Mouse (Mus musculus) midbrain, postnatal 0 days (tissue): ENCODE data around the gene Slc46a2. TPM values are rescaled to one million over a fixed set of nuclear protein-coding genes. Genes with fewer than 3 reads are reported as not detected.
A peak's percentile ranks its signal among the peaks of the same experiment; 100 is the strongest.

Experiments used
- ATAC-seq: fragments of 200-750 bp; cut with Nextera tagmentation; 2 replicates; pipeline ENCODE4 v1.8.0; 2017; ENCODE audit warnings: moderate number of reproducible peaks, mild to moderate bottlenecking, moderate TSS enrichment, moderate library complexity; ENCODE audit not compliant: low FRiP score
- DNase-seq: peaks from one replicate; pipeline ENCODE4 v3.0.0-alpha.2; 2015; ENCODE audit warnings: low spot score
- H3K27ac ChIP-seq: fragments of 300-500 bp; sonication (generic); 2 replicates; pipeline ENCODE4 v1.5.1; 2014; ENCODE audit warnings: low read depth, mild to moderate bottlenecking, low read length, mixed read lengths
- H3K27me3 ChIP-seq: fragments of 300-500 bp; sonication (generic); 2 replicates; pipeline ENCODE4 v1.6.1; 2014; ENCODE audit warnings: low read length, control low read depth, mixed read lengths; ENCODE audit not compliant: insufficient read depth
- H3K36me3 ChIP-seq: fragments of 300-500 bp; sonication (generic); 2 replicates; pipeline ENCODE4 v1.6.1; 2014; ENCODE audit warnings: low read length, control low read depth, mixed read lengths; ENCODE audit not compliant: insufficient read depth
- H3K4me1 ChIP-seq: fragments of 300-500 bp; sonication (generic); 2 replicates; pipeline ENCODE4 v1.6.1; 2014; ENCODE audit warnings: mild to moderate bottlenecking, control low read depth, antibody characterized with exemption, low read length, mixed read lengths; ENCODE audit not compliant: insufficient read depth
- H3K4me2 ChIP-seq: fragments of 300-500 bp; sonication (generic); 2 replicates; pipeline ENCODE4 v1.6.1; 2014; ENCODE audit warnings: low read depth, mild to moderate bottlenecking, low read length, mixed read lengths; ENCODE audit not compliant: poor library complexity, severe bottlenecking
- H3K4me3 ChIP-seq: fragments of 300-500 bp; sonication (generic); 2 replicates; pipeline ENCODE4 v1.5.1; 2014; ENCODE audit warnings: low read depth, mild to moderate bottlenecking, low read length, moderate library complexity
- H3K9ac ChIP-seq: fragments of 300-500 bp; sonication (generic); replicated peaks from 2 replicates; pipeline ENCODE4 v1.6.1; 2014; ENCODE audit warnings: mild to moderate bottlenecking, low read length, moderate library complexity, mixed read lengths; ENCODE audit not compliant: poor library complexity, severe bottlenecking
- H3K9me3 ChIP-seq: fragments of 300-500 bp; sonication (generic); 2 replicates; pipeline ENCODE4 v1.6.1; 2016; ENCODE audit warnings: low read length, control low read depth
- CTCF ChIP-seq: IDR thresholded peaks from 2 replicates; pipeline ENCODE4 v1.5.1; 2016; ENCODE audit warnings: antibody characterized with exemption, mild to moderate bottlenecking
- WGBS: fragments of 180-500 bp; shearing (Covaris S2); extraction: QIAGEN DNeasy Blood & Tissue Kit; methylation state at CpG from one replicate; pipeline ENCODE4 v1.1.7; 2014; 5-methylcytosine and 5-hydroxymethylcytosine counted together
- polyA plus RNA-seq: library from polyadenylated mRNA; unstranded; fragments of >200 nt; fragmentation: Nextera tagmentation; extraction: Ambion mirVana; gene quantifications from 2 replicates; pipeline ENCODE4 v1.2.1, GENCODE M21; 2015
- total RNA-seq: library from RNA; depleted of rRNA; stranded (reverse); fragments of >200 nt; gene quantifications from 2 replicates; pipeline ENCODE4 v1.2.3, GENCODE M21; 2014

Gene Slc46a2
- total and polyA plus RNA-seq, 2 experiments from 2014 or later, result 0.05 to 0.16 TPM

DNA sequence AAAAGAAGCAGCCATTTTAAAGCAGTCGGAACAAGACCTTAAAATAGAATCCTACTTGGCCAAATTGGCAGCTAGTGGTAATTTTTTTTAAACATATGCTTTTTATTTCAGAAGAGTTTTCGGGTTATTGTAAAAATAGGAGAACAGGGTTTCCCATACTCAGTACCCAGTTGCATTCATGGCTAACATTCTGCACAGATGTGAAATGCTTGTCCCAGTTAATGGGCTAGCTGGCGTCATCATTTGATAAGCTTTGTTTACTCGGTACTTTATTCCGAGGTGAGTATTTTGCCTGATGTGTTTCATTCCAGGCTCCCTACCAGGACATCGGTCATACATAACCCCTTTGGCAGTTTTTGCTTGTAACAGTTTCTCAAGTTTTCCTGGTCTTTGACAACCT is 44.4 kb downstream of the Slc46a2 start:
- no peaks in the 10 kb centered on the region for H3K4me1 ChIP-seq
- no peak overlapping the region for H3K4me2 ChIP-seq
- H3K27ac ChIP-seq, result no peak overlapping the region
- TF ChIP-seq CTCF, result no peak
- DNase-seq, result no peak
- no peaks in the 10 kb centered on the region for H3K27me3 ChIP-seq
- no peak overlapping the region for H3K4me3 ChIP-seq
- H3K9me3 ChIP-seq, result no peaks in the 10 kb centered on the region
- ATAC-seq, result no peak
- H3K9ac ChIP-seq, result no peak overlapping the region
- WGBS, result 89% methylated on average over 6 of the region's 6 CpGs
- H3K36me3 ChIP-seq, result no peaks in the 10 kb centered on the region

DNA sequence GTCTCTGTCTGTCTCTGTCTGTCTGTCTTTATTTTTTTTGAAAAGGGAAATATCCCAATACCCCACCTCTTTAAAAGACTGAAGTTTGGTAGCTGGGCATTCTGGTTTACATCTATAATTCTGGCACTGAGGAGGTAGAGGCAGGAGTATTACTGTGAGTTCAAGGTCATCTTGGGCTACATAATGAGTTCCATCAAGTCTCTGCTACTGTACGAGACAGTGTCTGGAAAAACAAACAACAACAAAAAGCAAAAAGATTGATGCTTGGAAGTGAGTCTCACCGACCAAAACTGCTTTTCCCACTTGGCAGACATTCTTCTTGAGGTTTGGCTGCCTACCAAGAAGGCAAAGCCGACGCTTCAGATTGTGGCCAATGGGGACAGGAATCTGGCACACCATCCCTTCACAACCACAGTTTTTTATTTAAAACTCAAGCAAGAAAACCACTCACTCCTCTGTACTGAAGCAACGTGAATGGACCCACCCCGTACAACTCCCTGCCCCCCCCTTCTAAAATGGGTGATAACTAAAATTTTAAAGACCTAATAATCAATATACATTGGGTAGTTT is 45.3 kb downstream of the Slc46a2 start:
- no peak overlapping the region for H3K9ac ChIP-seq
- H3K27ac ChIP-seq, result no peak overlapping the region
- ATAC-seq (no peak), DNase-seq (peak; percentile 68)
- no peaks in the 10 kb centered on the region for H3K9me3 ChIP-seq
- no peak overlapping the region for H3K4me2 ChIP-seq
- H3K4me3 ChIP-seq, result no peak overlapping the region
- WGBS, result 59% methylated on average over 6 of the region's 6 CpGs
- no peaks in the 10 kb centered on the region for H3K4me1 ChIP-seq
- no peak for TF ChIP-seq CTCF
- H3K36me3 ChIP-seq, result no peaks in the 10 kb centered on the region
- H3K27me3 ChIP-seq, result no peaks in the 10 kb centered on the region

GRCm38 (mm10) chr4:59868086-59868485 is 46.8 kb downstream of the Slc46a2 start:
- ATAC-seq (no peak), DNase-seq (no peak)
- H3K27ac ChIP-seq, result no peak overlapping the region
- no peak overlapping the region for H3K4me2 ChIP-seq
- no peaks in the 10 kb centered on the region for H3K4me1 ChIP-seq
- no peak for TF ChIP-seq CTCF
- 91% methylated on average over 11 of the region's 11 CpGs for WGBS
- no peak overlapping the region for H3K4me3 ChIP-seq
- no peaks in the 10 kb centered on the region for H3K36me3 ChIP-seq
- H3K9me3 ChIP-seq, result no peaks in the 10 kb centered on the region
- H3K9ac ChIP-seq, result no peak overlapping the region
- no peaks in the 10 kb centered on the region for H3K27me3 ChIP-seq

GRCm38 (mm10) chr4:59863869-59864268 is 51.0 kb downstream of the Slc46a2 start:
- no peaks in the 10 kb centered on the region for H3K4me1 ChIP-seq
- H3K9ac ChIP-seq, result no peak overlapping the region
- H3K36me3 ChIP-seq, result no peaks in the 10 kb centered on the region
- WGBS, result 74% methylated on average over 6 of the region's 6 CpGs
- no peaks in the 10 kb centered on the region for H3K9me3 ChIP-seq
- H3K4me3 ChIP-seq, result no peak overlapping the region
- H3K27me3 ChIP-seq, result no peaks in the 10 kb centered on the region
- H3K4me2 ChIP-seq, result no peak overlapping the region
- TF ChIP-seq CTCF, result no peak
- ATAC-seq (no peak), DNase-seq (no peak)
- H3K27ac ChIP-seq, result no peak overlapping the region

GRCm38 (mm10) chr4:59862335-59862734 is 52.5 kb downstream of the Slc46a2 start:
- Histone ChIP-seq H3K4me1 (no peaks in the 10 kb centered on the region), H3K27me3 (no peaks in the 10 kb centered on the region), H3K4me2 (no peak overlapping the region), H3K9ac (no peak overlapping the region), H3K9me3 (no peaks in the 10 kb centered on the region), H3K36me3 (0 out of 2 replicates have a peak, but pooled peaks cover 2% of the 10 kb centered on the region), H3K4me3 (no peak overlapping the region), H3K27ac (no peak overlapping the region)
- ATAC-seq (no peak), DNase-seq (no peak)
- WGBS, result 71% methylated on average over 1 of the region's 1 CpGs
- TF ChIP-seq CTCF, result no peak

- Histone ChIP-seq H3K27ac (no peak overlapping the region), H3K9ac (no peak overlapping the region), H3K27me3 (no peaks in the 10 kb centered on the region), H3K4me1 (no peaks in the 10 kb centered on the region), H3K9me3 (no peaks in the 10 kb centered on the region), H3K4me3 (no peak overlapping the region), H3K36me3 (0 out of 2 replicates have a peak, but pooled peaks cover 3% of the 10 kb centered on the region), H3K4me2 (no peak overlapping the region)
- DNase-seq (peak; percentile 21), ATAC-seq (no peak)
- no peak for TF ChIP-seq CTCF
- 61% methylated on average over 4 of the region's 4 CpGs for WGBS
Observed at GRCm38 (mm10) chr4:59861871-59862270, 53.0 kb downstream of the Slc46a2 start.
